Mouse (Mus musculus) neural tube, embryonic 15.5 days (tissue): ENCODE data around the gene Ddhd1. TPM values are rescaled to one million over a fixed set of nuclear protein-coding genes. Genes with fewer than 3 reads are reported as not detected.

Experiments used
- ATAC-seq: fragments of 200-750 bp; cut with Nextera tagmentation; 2 replicates; pipeline ENCODE4 v1.8.0; 2017; ENCODE audit warnings: mild to moderate bottlenecking, moderate TSS enrichment, moderate library complexity; ENCODE audit not compliant: low FRiP score
- H3K27ac ChIP-seq: fragments of 300-500 bp; sonication (generic); replicated peaks from 2 replicates; pipeline ENCODE4 v1.5.1; 2015; ENCODE audit warnings: mild to moderate bottlenecking, inconsistent platforms
- H3K27me3 ChIP-seq: fragments of 300-500 bp; sonication (generic); replicated peaks from 2 replicates; pipeline ENCODE4 v1.6.1; 2015; ENCODE audit warnings: inconsistent platforms
- H3K36me3 ChIP-seq: fragments of 300-500 bp; sonication (generic); 2 replicates; pipeline ENCODE4 v1.6.1; 2015; ENCODE audit warnings: inconsistent platforms
- H3K4me1 ChIP-seq: fragments of 300-500 bp; sonication (generic); 2 replicates; pipeline ENCODE4 v1.6.1; 2015; ENCODE audit warnings: inconsistent platforms
- H3K4me2 ChIP-seq: fragments of 300-500 bp; sonication (generic); 2 replicates; pipeline ENCODE4 v1.6.1; 2015; ENCODE audit warnings: inconsistent platforms, mild to moderate bottlenecking, moderate library complexity
- H3K4me3 ChIP-seq: fragments of 300-500 bp; sonication (generic); replicated peaks from 2 replicates; pipeline ENCODE4 v1.5.1; 2015; ENCODE audit warnings: mild to moderate bottlenecking, inconsistent platforms
- H3K9ac ChIP-seq: fragments of 300-500 bp; sonication (generic); replicated peaks from 2 replicates; pipeline ENCODE4 v1.6.1; 2015; ENCODE audit warnings: mild to moderate bottlenecking, inconsistent platforms
- H3K9me3 ChIP-seq: fragments of 300-500 bp; sonication (generic); replicated peaks from 2 replicates; pipeline ENCODE4 v1.6.1; 2016; ENCODE audit warnings: inconsistent platforms
- WGBS: fragments of 180-500 bp; shearing (Covaris S2); methylation state at CpG from one replicate; pipeline ENCODE4 v1.1.7; 2015; ENCODE audit warnings: mixed read lengths; 5-methylcytosine and 5-hydroxymethylcytosine counted together
- microRNA-seq: library from miRNA; unstranded; fragments of <30 nt; microRNA quantifications from one replicate; pipeline ENCODE4, GENCODE M21; 2017
- polyA plus RNA-seq: library from polyadenylated mRNA; unstranded; fragments of >200 nt; fragmentation: Nextera tagmentation; extraction: Ambion mirVana; gene quantifications from 2 replicates; pipeline ENCODE4 v1.2.1, GENCODE M21; 2015

The Ddhd1 gene
- polyA plus RNA-seq, 1 experiment from 2014 or later = 20.0 TPM

DNA sequence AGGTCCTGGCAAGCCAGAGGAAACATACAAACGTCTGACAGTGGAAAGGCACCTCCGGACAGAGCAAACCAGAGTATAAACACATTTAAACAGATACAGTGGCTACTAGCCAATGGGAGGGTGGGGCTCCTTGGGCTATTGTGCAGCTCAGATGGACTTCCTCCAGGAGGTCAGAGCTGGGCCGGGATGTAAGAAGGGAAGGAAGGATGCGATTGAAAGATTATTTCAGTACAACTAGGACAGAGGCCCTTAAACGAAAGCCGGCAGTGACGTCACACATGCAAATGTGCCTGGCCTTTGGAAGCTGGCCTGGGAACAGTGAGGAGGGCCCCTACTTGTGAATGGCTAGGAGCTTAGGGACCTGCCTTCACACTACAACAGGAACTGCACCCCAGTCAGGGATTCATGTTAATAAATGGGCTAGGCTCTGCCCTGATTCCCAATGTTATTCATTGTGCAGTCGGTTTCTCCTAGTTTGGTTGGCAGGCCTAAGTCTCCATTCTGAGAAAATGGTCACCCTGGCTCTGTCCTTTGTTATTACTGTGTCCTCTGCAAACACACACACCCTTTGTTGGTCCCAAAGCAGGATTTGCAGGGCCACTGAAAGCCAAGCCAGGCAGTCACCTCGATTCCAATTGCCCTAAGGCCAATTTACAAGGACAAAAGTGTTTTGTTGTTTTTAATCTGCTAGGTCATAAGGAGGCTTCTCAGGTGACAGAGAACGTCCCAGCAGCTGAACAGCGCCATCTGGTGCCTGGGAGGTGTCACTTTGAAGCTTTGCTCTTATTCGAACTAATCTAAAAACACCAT is 118.1 kb downstream of the Ddhd1 start:
- H3K27me3 ChIP-seq = no peaks in the 10 kb centered on the region
- H3K4me2 ChIP-seq = no peak overlapping the region
- H3K27ac ChIP-seq = peak overlapping the region; percentile 24; the same call in 1 of the 2 replicates
- no peak overlapping the region for H3K9ac ChIP-seq
- peak; percentile 63; the same call in 1 of the 2 replicates for ATAC-seq
- H3K36me3 ChIP-seq = no peaks in the 10 kb centered on the region
- WGBS = 38% methylated on average over 12 of the region's 12 CpGs
- H3K9me3 ChIP-seq = no peaks in the 10 kb centered on the region
- H3K4me1 ChIP-seq = no peaks in the 10 kb centered on the region
- no peak overlapping the region for H3K4me3 ChIP-seq

Small RNAs within 50 kb of the gene (microRNA-seq; reads per million reads assigned to microRNA genes)
- gene Mir5131 = 1.4 reads per million

Other genes starting within 250 kb of the Ddhd1 start
- 78.7 and 103 TPM in 2 replicates for gene Fermt2, start 128.0 kb downstream of the Ddhd1 start, polyA plus RNA-seq